Mouse (Mus musculus): Measurements from ENCODE around the gene Cd200r1. TPM values are rescaled to one million over a fixed set of nuclear protein-coding genes. Genes with fewer than 3 reads are reported as not detected.
A peak's percentile ranks its signal among the peaks of the same experiment; 100 is the strongest.

Gene Cd200r1
- polyA plus RNA-seq, 1 experiment = not detected

DNA sequence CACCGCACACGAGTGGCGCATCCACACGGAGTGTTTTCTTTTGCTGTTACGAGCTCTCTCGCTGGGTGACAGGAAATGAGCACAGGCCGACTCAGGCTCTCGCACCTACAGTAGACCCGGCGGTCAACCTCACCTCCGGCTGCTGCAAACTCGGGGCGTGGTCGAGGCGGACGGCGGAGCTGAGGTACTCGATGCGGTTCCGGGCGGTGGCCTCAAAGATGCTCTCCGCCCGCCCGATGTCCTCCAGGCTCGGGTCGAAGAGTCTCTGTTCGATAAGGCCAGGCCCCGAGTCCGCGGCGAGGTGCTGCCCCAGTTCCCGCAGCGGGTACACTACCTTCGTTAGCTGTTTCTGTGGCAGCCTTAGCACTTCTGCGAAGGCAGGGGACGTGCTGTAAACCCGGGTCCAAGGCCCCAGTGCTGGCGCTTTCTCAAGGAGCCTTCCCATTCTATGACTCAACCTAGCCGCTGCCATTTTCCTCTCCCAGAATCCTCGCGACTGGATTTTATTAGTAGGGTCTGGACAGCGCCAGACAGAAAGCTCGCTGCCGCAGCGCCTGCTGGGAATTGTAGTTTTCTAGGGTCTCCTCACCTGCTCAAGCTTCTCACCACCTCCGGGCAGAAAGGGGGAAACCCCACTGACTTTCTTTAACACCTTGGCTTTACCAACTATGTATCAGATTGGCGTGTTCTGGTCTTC, 19.5 kb upstream of the Cd200r1 start, which contains the start of gene Gtpbp8:
TSS of gene Gtpbp8 (minus strand) at position 498 of the 697 bp plus-strand sequence.
- peak within 1 kb of the TSS; percentile 69 for H3K9ac ChIP-seq (ENCODE audit: low read depth, poor library complexity, severe bottlenecking)
- H3K27me3 ChIP-seq (ENCODE audit: control insufficient read depth, insufficient read depth, low read length, poor library complexity, severe bottlenecking) = no peaks in the 10 kb centered on the region
- H3K4me3 ChIP-seq (ENCODE audit: low read depth, low read length) = peak within 1 kb of the TSS; percentile 97
- no peaks in the 10 kb centered on the region for H3K9me3 ChIP-seq (replicated peaks; ENCODE audit: control insufficient read depth, insufficient read depth, low read length, poor library complexity, severe bottlenecking)
- H3K27ac ChIP-seq (ENCODE audit: insufficient read depth, low read length) = 0 out of 2 replicates have a peak within 1 kb of the TSS, but pooled peaks have one; percentile 35
- TF ChIP-seq EP300 (IDR thresholded peaks at IDR 0.05; ENCODE audit: insufficient read depth, low read depth, low read length) (no peak), CTCF (IDR thresholded peaks at IDR 0.05; ENCODE audit: low read depth, low read length) (no peak), POLR2A (IDR thresholded peaks at IDR 0.05; ENCODE audit: insufficient read depth, low read length) (no peak)
- no peaks in the 10 kb centered on the region for H3K36me3 ChIP-seq (ENCODE audit: control insufficient read depth, insufficient read depth, low read length, poor library complexity, severe bottlenecking)
- no peaks in the 10 kb centered on the region for H3K4me1 ChIP-seq (ENCODE audit: control insufficient read depth, insufficient read depth, low read length)

DNA sequence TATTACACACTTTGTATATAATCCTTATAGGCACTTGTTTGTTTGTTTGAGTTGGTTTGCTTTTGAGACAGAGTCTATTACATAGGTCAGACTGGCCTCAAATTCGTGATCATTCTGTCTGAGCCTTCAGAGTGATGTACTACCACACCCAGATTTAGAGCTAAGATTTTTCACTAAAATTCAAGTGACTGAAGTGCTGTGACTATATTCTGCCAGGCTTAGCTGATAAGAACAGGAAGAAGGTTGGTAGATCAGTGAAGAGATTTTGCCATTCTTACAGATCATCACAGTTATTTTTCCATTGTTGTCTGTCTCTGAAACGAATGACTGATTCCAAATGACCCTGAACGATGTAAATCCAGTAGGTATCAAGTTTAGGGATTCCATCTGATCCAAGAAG, 17.5 kb upstream of the Cd200r1 start:
- H3K36me3 ChIP-seq (ENCODE audit: control insufficient read depth, insufficient read depth, low read length, poor library complexity, severe bottlenecking) = no peaks in the 10 kb centered on the region
- H3K9me3 ChIP-seq (replicated peaks; ENCODE audit: control insufficient read depth, insufficient read depth, low read length, poor library complexity, severe bottlenecking) = no peaks in the 10 kb centered on the region
- H3K27ac ChIP-seq (ENCODE audit: insufficient read depth, low read length) = no peak overlapping the region
- no peaks in the 10 kb centered on the region for H3K27me3 ChIP-seq (ENCODE audit: control insufficient read depth, insufficient read depth, low read length, poor library complexity, severe bottlenecking)
- no peaks in the 10 kb centered on the region for H3K4me1 ChIP-seq (ENCODE audit: control insufficient read depth, insufficient read depth, low read length)
- no peak overlapping the region for H3K4me3 ChIP-seq (ENCODE audit: low read depth, low read length)
- H3K9ac ChIP-seq (ENCODE audit: low read depth, poor library complexity, severe bottlenecking) = no peak overlapping the region
- TF ChIP-seq CTCF (IDR thresholded peaks at IDR 0.05; ENCODE audit: low read depth, low read length) (no peak), EP300 (IDR thresholded peaks at IDR 0.05; ENCODE audit: insufficient read depth, low read depth, low read length) (no peak), POLR2A (IDR thresholded peaks at IDR 0.05; ENCODE audit: insufficient read depth, low read length) (no peak)

DNA sequence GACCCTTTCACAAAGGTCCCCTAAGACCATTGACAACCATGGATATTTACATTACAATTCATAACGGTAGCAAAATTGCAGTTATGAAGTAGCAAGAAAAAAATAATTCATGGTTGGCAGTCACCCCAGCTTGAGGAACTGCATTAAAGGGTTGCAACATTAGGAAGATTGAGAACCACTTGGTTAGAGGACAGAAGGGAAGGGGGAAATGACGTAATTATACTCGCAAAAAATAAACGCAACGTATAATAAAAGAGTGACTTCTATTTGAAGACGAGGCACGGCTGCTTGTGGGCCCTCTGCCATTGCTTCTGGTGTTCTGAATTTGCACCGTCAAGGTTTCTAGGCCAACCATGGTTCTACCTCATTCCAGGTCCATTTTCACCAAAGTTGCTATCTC, 7.8 kb upstream of the Cd200r1 start:
- no peaks in the 10 kb centered on the region; the same call in 1 of the 2 replicates for H3K27me3 ChIP-seq (ENCODE audit: control insufficient read depth, insufficient read depth, low read length, poor library complexity, severe bottlenecking)
- H3K9me3 ChIP-seq (replicated peaks; ENCODE audit: control insufficient read depth, insufficient read depth, low read length, poor library complexity, severe bottlenecking) = no peaks in the 10 kb centered on the region
- no peaks in the 10 kb centered on the region for H3K36me3 ChIP-seq (ENCODE audit: control insufficient read depth, insufficient read depth, low read length, poor library complexity, severe bottlenecking)
- H3K9ac ChIP-seq (ENCODE audit: low read depth, poor library complexity, severe bottlenecking) = no peak overlapping the region
- H3K4me1 ChIP-seq (ENCODE audit: control insufficient read depth, insufficient read depth, low read length) = no peaks in the 10 kb centered on the region
- no peak overlapping the region for H3K27ac ChIP-seq (ENCODE audit: insufficient read depth, low read length)
- TF ChIP-seq EP300 (IDR thresholded peaks at IDR 0.05; ENCODE audit: insufficient read depth, low read depth, low read length) = no peak
- TF ChIP-seq POLR2A (IDR thresholded peaks at IDR 0.05; ENCODE audit: insufficient read depth, low read length) = no peak
- no peak for TF ChIP-seq CTCF (IDR thresholded peaks at IDR 0.05; ENCODE audit: low read depth, low read length)
- H3K4me3 ChIP-seq (ENCODE audit: low read depth, low read length) = no peak overlapping the region

DNA sequence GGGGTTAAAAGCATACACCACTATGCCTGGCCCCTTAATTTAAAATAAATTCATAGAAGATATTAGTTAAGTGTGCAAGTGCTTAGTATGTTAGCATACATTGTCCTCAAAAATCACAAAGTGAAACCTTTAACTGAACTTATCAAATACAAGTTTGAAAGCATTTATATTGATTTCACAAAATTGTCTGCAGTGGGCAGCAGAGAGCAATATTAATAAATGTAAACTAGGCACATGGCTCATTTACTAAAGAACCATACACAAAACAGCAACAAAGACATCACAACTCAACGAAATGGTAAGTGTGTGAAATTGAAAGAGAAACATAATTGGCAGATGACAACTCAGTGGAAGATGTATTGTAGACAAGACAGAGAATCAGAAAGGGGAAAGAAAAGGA, 3.7 kb upstream of the Cd200r1 start:
- Histone ChIP-seq H3K27me3 (ENCODE audit: control insufficient read depth, insufficient read depth, low read length, poor library complexity, severe bottlenecking) (no peaks in the 10 kb centered on the region), H3K36me3 (ENCODE audit: control insufficient read depth, insufficient read depth, low read length, poor library complexity, severe bottlenecking) (no peaks in the 10 kb centered on the region)

DNA sequence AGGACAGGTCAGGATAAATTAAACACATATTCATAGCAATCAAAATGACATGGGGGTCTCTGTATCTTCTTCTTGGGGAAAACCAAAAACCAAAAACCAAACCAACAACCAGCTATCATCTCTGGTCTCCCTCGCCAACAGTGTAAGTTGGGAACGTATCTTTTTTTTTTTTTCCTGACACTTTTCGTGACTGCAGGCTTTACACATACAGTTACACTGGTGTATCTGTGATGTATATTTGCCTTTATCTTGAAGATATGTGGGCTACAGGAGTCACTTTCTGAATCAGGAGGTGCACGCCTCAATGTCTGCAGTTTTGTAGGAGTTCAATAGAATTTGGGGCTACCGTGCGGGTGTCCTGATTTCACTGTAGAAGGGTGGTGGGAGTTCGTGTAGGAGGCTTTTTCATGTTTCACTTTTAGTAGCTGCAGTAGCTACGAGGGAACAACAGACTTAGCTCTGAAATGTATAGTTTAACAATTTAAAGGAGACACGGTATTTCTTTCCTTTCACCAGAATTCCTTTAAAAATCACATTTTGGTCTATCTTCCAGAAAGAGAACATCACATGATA, 870 bp downstream of the Cd200r1 start:
- no peak for TF ChIP-seq CTCF (IDR thresholded peaks at IDR 0.05; ENCODE audit: low read depth, low read length)
- TF ChIP-seq POLR2A (IDR thresholded peaks at IDR 0.05; ENCODE audit: insufficient read depth, low read length) = no peak
- TF ChIP-seq EP300 (IDR thresholded peaks at IDR 0.05; ENCODE audit: insufficient read depth, low read depth, low read length) = no peak
- no peaks in the 10 kb centered on the region; the same call in 1 of the 2 replicates for H3K27me3 ChIP-seq (ENCODE audit: control insufficient read depth, insufficient read depth, low read length, poor library complexity, severe bottlenecking)
- H3K4me3 ChIP-seq (ENCODE audit: low read depth, low read length) = no peak overlapping the region
- H3K9ac ChIP-seq (ENCODE audit: low read depth, poor library complexity, severe bottlenecking) = no peak overlapping the region
- H3K9me3 ChIP-seq (replicated peaks; ENCODE audit: control insufficient read depth, insufficient read depth, low read length, poor library complexity, severe bottlenecking) = no peaks in the 10 kb centered on the region
- H3K4me1 ChIP-seq (ENCODE audit: control insufficient read depth, insufficient read depth, low read length) = peaks cover 6% of the 10 kb centered on the region
- H3K27ac ChIP-seq (ENCODE audit: insufficient read depth, low read length) = no peak overlapping the region
- no peaks in the 10 kb centered on the region for H3K36me3 ChIP-seq (ENCODE audit: control insufficient read depth, insufficient read depth, low read length, poor library complexity, severe bottlenecking)

More for the DNA sequence above, 3.7 kb upstream of the Cd200r1 start:
- H3K4me3 ChIP-seq (ENCODE audit: low read depth, low read length) = no peak overlapping the region
- H3K9ac ChIP-seq (ENCODE audit: low read depth, poor library complexity, severe bottlenecking) = no peak overlapping the region
- peaks cover 6% of the 10 kb centered on the region for H3K4me1 ChIP-seq (ENCODE audit: control insufficient read depth, insufficient read depth, low read length)
- H3K27ac ChIP-seq (ENCODE audit: insufficient read depth, low read length) = no peak overlapping the region
- H3K9me3 ChIP-seq (replicated peaks; ENCODE audit: control insufficient read depth, insufficient read depth, low read length, poor library complexity, severe bottlenecking) = no peaks in the 10 kb centered on the region
- TF ChIP-seq POLR2A (IDR thresholded peaks at IDR 0.05; ENCODE audit: insufficient read depth, low read length) (no peak), EP300 (IDR thresholded peaks at IDR 0.05; ENCODE audit: insufficient read depth, low read depth, low read length) (no peak), CTCF (IDR thresholded peaks at IDR 0.05; ENCODE audit: low read depth, low read length) (no peak)

DNA sequence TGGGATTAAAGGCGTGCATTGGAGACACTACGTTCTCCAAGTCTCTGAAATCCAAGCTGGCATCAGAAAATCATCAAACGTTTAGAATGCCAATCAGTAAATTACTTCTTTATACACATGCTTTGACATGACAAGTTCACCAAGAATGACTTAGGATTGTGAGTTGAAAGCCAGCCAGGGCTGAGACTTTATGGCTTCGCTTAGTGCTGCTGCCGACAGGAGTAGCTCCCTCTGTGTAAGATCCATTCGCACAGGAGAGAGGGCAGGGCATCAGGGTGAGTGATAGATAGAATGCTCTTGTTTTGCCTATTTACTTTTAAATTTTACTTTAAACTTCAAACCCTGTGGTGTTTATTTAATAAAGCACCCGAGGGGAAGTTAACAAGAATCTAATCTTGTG, 2.0 kb downstream of the Cd200r1 start:
- Histone ChIP-seq H3K9me3 (replicated peaks; ENCODE audit: control insufficient read depth, insufficient read depth, low read length, poor library complexity, severe bottlenecking) (no peaks in the 10 kb centered on the region), H3K36me3 (ENCODE audit: control insufficient read depth, insufficient read depth, low read length, poor library complexity, severe bottlenecking) (no peaks in the 10 kb centered on the region), H3K9ac (ENCODE audit: low read depth, poor library complexity, severe bottlenecking) (no peak overlapping the region), H3K4me3 (ENCODE audit: low read depth, low read length) (no peak overlapping the region), H3K27ac (ENCODE audit: insufficient read depth, low read length) (no peak overlapping the region), H3K27me3 (ENCODE audit: control insufficient read depth, insufficient read depth, low read length, poor library complexity, severe bottlenecking) (no peaks in the 10 kb centered on the region; the same call in 1 of the 2 replicates), H3K4me1 (ENCODE audit: control insufficient read depth, insufficient read depth, low read length) (peaks cover 6% of the 10 kb centered on the region)
- TF ChIP-seq POLR2A (IDR thresholded peaks at IDR 0.05; ENCODE audit: insufficient read depth, low read length) (no peak), EP300 (IDR thresholded peaks at IDR 0.05; ENCODE audit: insufficient read depth, low read depth, low read length) (no peak), CTCF (IDR thresholded peaks at IDR 0.05; ENCODE audit: low read depth, low read length) (no peak)
